Mouse (Mus musculus) midbrain, postnatal 0 days (tissue): Measurements from ENCODE around the gene Rnf41. TPM values are rescaled to one million over a fixed set of nuclear protein-coding genes. Genes with fewer than 3 reads are reported as not detected.

Experiments used
- ATAC-seq: fragments of 200-750 bp; cut with Nextera tagmentation; 2 replicates; pipeline ENCODE4 v1.8.0; 2017; ENCODE audit warnings: moderate number of reproducible peaks, mild to moderate bottlenecking, moderate TSS enrichment, moderate library complexity; ENCODE audit not compliant: low FRiP score
- DNase-seq: peaks from one replicate; pipeline ENCODE4 v3.0.0-alpha.2; 2015; ENCODE audit warnings: low spot score
- H3K27ac ChIP-seq: fragments of 300-500 bp; sonication (generic); 2 replicates; pipeline ENCODE4 v1.5.1; 2014; ENCODE audit warnings: low read depth, mild to moderate bottlenecking, low read length, mixed read lengths
- H3K27me3 ChIP-seq: fragments of 300-500 bp; sonication (generic); 2 replicates; pipeline ENCODE4 v1.6.1; 2014; ENCODE audit warnings: low read length, control low read depth, mixed read lengths; ENCODE audit not compliant: insufficient read depth
- H3K36me3 ChIP-seq: fragments of 300-500 bp; sonication (generic); 2 replicates; pipeline ENCODE4 v1.6.1; 2014; ENCODE audit warnings: low read length, control low read depth, mixed read lengths; ENCODE audit not compliant: insufficient read depth
- H3K4me1 ChIP-seq: fragments of 300-500 bp; sonication (generic); 2 replicates; pipeline ENCODE4 v1.6.1; 2014; ENCODE audit warnings: mild to moderate bottlenecking, control low read depth, antibody characterized with exemption, low read length, mixed read lengths; ENCODE audit not compliant: insufficient read depth
- H3K4me2 ChIP-seq: fragments of 300-500 bp; sonication (generic); 2 replicates; pipeline ENCODE4 v1.6.1; 2014; ENCODE audit warnings: low read depth, mild to moderate bottlenecking, low read length, mixed read lengths; ENCODE audit not compliant: poor library complexity, severe bottlenecking
- H3K4me3 ChIP-seq: fragments of 300-500 bp; sonication (generic); 2 replicates; pipeline ENCODE4 v1.5.1; 2014; ENCODE audit warnings: low read depth, mild to moderate bottlenecking, low read length, moderate library complexity
- H3K9ac ChIP-seq: fragments of 300-500 bp; sonication (generic); replicated peaks from 2 replicates; pipeline ENCODE4 v1.6.1; 2014; ENCODE audit warnings: mild to moderate bottlenecking, low read length, moderate library complexity, mixed read lengths; ENCODE audit not compliant: poor library complexity, severe bottlenecking
- H3K9me3 ChIP-seq: fragments of 300-500 bp; sonication (generic); 2 replicates; pipeline ENCODE4 v1.6.1; 2016; ENCODE audit warnings: low read length, control low read depth
- CTCF ChIP-seq: IDR thresholded peaks from 2 replicates; pipeline ENCODE4 v1.5.1; 2016; ENCODE audit warnings: antibody characterized with exemption, mild to moderate bottlenecking
- WGBS: fragments of 180-500 bp; shearing (Covaris S2); extraction: QIAGEN DNeasy Blood & Tissue Kit; methylation state at CpG from one replicate; pipeline ENCODE4 v1.1.7; 2014; 5-methylcytosine and 5-hydroxymethylcytosine counted together
- polyA plus RNA-seq: library from polyadenylated mRNA; unstranded; fragments of >200 nt; fragmentation: Nextera tagmentation; extraction: Ambion mirVana; gene quantifications from 2 replicates; pipeline ENCODE4 v1.2.1, GENCODE M21; 2015
- total RNA-seq: library from RNA; depleted of rRNA; stranded (reverse); fragments of >200 nt; gene quantifications from 2 replicates; pipeline ENCODE4 v1.2.3, GENCODE M21; 2014

The Rnf41 gene
- total and polyA plus RNA-seq, 2 experiments from 2014 or later = 91.6 to 94.3 TPM

GRCm38 (mm10) chr10:128374393-128374792 is 37.1 kb upstream of the Rnf41 start:
- H3K27ac ChIP-seq = no peak overlapping the region
- H3K36me3 ChIP-seq = peaks cover 3% of the 10 kb centered on the region
- H3K9ac ChIP-seq = no peak overlapping the region
- no peaks in the 10 kb centered on the region for H3K27me3 ChIP-seq
- TF ChIP-seq CTCF = peak; percentile 34; the same call in 1 of the 2 replicates
- H3K4me3 ChIP-seq = no peak overlapping the region
- H3K4me1 ChIP-seq = peaks cover 9% of the 10 kb centered on the region; the same call in 1 of the 2 replicates
- WGBS = 79% methylated on average over 6 of the region's 6 CpGs
- H3K4me2 ChIP-seq = no peak overlapping the region
- no peaks in the 10 kb centered on the region for H3K9me3 ChIP-seq
- ATAC-seq (no peak), DNase-seq (no peak)

GRCm38 (mm10) chr10:128376099-128376454 is 35.4 kb upstream of the Rnf41 start:
- Histone ChIP-seq H3K4me3 (peak overlapping the region; percentile 94), H3K27me3 (no peaks in the 10 kb centered on the region), H3K9me3 (no peaks in the 10 kb centered on the region), H3K27ac (peak overlapping the region; percentile 98), H3K9ac (peak overlapping the region; percentile 99), H3K4me1 (peaks cover 9% of the 10 kb centered on the region; the same call in 1 of the 2 replicates), H3K36me3 (peaks cover 15% of the 10 kb centered on the region), H3K4me2 (peak overlapping the region; percentile 77)
- 37% methylated on average over 4 of the region's 4 CpGs for WGBS
- no peak for TF ChIP-seq CTCF
- DNase-seq (no peak), ATAC-seq (no peak)

DNA sequence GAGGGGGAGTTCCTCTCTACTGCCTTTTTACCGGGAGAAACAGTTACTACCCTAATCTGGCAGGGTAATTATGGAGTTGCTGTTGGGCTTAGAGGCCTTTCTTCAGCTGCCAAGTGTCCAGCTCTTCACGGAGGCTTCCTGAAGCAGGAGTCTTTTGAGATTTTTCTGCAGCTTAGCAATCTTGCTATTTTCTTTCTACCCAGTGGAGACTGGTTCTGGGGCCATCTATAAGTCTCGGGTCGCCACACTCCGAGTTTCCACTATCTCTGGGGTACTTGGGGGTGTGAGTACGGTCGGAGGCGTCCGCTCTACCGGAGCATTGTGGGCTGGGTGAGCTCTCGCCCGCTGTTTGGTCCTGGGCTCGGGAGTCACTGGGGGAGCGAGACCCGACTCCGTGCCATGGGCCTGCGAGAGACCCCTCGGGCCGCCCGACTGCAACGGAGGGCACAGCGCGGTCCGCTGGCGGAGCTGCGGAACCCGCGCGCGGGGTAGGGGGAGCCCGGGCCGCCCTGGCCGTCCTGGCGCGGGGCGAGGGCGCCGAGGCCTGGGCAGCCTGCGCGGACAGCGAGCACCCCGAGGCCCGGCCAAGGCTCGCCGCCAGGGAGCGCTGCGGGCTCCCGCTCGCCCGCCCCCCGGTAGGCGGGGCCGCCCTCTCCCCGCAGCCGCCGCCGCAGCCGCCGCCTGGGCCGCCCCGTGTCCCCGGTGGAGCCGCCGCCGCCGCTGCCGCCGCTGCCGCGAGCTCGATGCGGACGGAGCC is 34.8 kb upstream of the Rnf41 start, which contains the start of gene Ankrd52:
Gene Ankrd52 (plus strand): TSS at position 661 of the 757 bp plus-strand sequence.
- H3K9me3 ChIP-seq = no peaks in the 10 kb centered on the region
- under 1% methylated on average over 51 of the region's 73 CpGs for WGBS
- peaks cover 9% of the 10 kb centered on the region; the same call in 1 of the 2 replicates for H3K4me1 ChIP-seq

DNA sequence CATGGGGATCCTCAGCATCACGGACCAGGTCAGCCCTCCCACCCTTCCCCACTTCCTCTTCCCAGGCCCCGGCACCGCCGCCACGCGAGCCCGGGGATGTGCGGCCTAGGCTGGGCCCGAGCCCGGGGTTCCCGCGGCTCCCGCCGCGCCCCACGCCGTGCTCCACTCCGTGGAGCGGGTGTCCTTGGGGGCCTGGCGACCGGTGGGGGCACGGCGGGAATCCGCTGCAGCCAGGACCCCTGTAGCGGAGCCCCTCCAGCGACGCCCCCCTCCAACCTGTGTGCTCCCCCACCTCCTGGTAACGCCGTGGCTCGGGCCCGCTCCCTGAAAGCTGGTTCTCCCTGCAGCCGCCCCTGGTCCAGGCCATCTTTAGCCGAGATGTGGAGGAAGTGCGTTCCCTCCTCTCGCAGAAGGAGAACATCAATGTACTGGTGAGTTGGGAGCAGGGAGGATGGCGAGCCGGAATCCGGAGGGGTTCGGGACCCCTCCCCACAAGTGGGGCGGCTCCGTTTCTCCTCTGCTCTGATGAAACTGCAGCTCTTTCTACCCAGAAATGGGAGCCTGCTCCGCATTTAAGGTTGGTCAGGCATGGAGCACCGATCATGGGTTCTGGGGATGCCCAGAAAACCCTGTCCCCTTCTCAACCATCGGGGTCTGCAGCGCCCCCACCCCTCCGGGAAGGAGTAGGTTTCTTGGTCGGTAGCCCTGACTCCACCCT is 34.1 kb upstream of the Rnf41 start:
- Histone ChIP-seq H3K4me1 (peaks cover 9% of the 10 kb centered on the region; the same call in 1 of the 2 replicates), H3K9ac (peak overlapping the region; percentile 99), H3K4me2 (peak overlapping the region; percentile 77), H3K36me3 (peaks cover 25% of the 10 kb centered on the region), H3K9me3 (no peaks in the 10 kb centered on the region), H3K27ac (peak overlapping the region; percentile 98), H3K27me3 (no peaks in the 10 kb centered on the region), H3K4me3 (peak overlapping the region; percentile 94)
- DNase-seq = peak; percentile 78
- peak; percentile 74 for ATAC-seq
- TF ChIP-seq CTCF = peak; percentile 43
- WGBS = under 1% methylated on average over 32 of the region's 47 CpGs

More for the DNA sequence above, 34.8 kb upstream of the Rnf41 start, which contains the start of gene Ankrd52:
- Histone ChIP-seq H3K27me3 (no peaks in the 10 kb centered on the region), H3K36me3 (peaks cover 19% of the 10 kb centered on the region), H3K9ac (peak within 1 kb of the TSS; percentile 99), H3K4me3 (peak within 1 kb of the TSS; percentile 94), H3K27ac (peak within 1 kb of the TSS; percentile 98), H3K4me2 (peak within 1 kb of the TSS; percentile 77)
- ATAC-seq (peak; percentile 90), DNase-seq (peak; percentile 85)
- TF ChIP-seq CTCF = peak; percentile 54

DNA sequence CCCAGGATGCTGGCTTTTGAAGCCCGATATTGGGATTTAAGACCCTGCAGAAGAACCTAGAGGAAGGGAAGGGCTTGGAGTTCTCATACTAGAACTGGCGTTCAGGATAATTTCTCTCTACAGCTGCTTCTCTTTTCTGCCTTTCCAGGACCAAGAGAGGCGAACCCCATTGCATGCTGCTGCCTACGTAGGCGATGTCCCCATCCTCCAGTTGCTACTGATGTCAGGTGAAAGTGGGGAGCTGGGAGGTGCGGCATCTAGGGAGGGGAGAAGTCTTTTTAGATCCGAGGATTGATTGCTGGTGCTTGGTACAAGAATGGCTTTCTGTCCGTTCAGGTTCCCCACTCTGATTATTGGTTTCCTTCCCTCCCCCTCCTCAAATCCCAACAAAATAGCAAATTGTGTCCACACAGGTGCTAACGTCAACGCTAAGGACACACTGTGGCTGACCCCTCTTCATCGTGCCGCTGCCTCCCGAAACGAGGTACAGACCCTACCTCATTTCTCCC is 33.5 kb upstream of the Rnf41 start:
- Histone ChIP-seq H3K4me1 (peaks cover 9% of the 10 kb centered on the region; the same call in 1 of the 2 replicates), H3K9me3 (no peaks in the 10 kb centered on the region), H3K4me2 (peak overlapping the region; percentile 77), H3K27me3 (no peaks in the 10 kb centered on the region), H3K27ac (peak overlapping the region; percentile 98), H3K9ac (peak overlapping the region; percentile 99), H3K36me3 (peaks cover 32% of the 10 kb centered on the region), H3K4me3 (peak overlapping the region; percentile 94)
- ATAC-seq (no peak), DNase-seq (no peak)
- 49% methylated on average over 14 of the region's 14 CpGs for WGBS
- no peak for TF ChIP-seq CTCF
